Mouse (Mus musculus) liver, adult 2 months (tissue): ENCODE measurements around the gene H2-Ab1.

ENCODE experiments used
- CTCF ChIP-seq: fragments of 200-500 bp; IDR thresholded peaks from 2 replicates; pipeline ENCODE4 v1.5.1; 2011; ENCODE audit warnings: low read depth, low read length, control low read depth
- POLR2A ChIP-seq: fragments of 200-500 bp; IDR thresholded peaks from 2 replicates; pipeline ENCODE4 v1.6.1; 2011; ENCODE audit warnings: low read length, control low read depth; ENCODE audit not compliant: insufficient read depth; ENCODE audit errors: extremely low read depth

DNA sequence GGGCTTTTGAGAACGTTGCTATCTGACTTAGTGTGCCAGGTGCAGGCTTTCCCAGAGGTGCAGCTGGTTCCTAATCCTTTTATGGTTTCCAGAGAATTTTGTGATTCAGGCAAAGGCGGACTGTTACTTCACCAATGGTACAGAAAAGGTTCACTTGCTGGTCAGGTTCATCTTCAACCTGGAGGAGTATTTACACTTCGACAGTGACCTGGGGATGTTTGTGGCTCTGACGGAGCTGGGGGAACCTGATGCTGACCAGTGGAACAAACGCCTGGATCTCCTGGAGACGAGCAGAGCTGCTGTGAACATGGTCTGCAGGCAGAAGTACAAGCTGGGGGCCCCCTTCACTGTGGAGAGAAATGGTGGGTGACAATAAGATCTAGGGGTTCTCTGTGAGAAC lies 16.6 kb upstream of the H2-Ab1 start:
- TF ChIP-seq POLR2A (no peak), CTCF (no peak)
